Mouse (Mus musculus): ENCODE results near the gene Flii. TPM values are rescaled to one million over a fixed set of nuclear protein-coding genes. Genes with fewer than 3 reads are reported as not detected.

Flii gene
- 28.5 and 33.9 TPM in 2 replicates for polyA plus RNA-seq (2021; fragmentation: Nextera tagmentation)
- long read RNA-seq, experiment 1, full-length matches to known transcripts, result 65 of 131 reads
- long read RNA-seq, experiment 1, partial matches to known transcripts, result 23 of 131 reads
- long read RNA-seq, experiment 1, other reads (novel, unspliced or antisense), result 43 of 131 reads
- long read RNA-seq, experiment 2, full-length matches to known transcripts, result 4 of 29 reads
- long read RNA-seq, experiment 2, partial matches to known transcripts, result 22 of 29 reads
- long read RNA-seq, experiment 2, other reads (novel, unspliced or antisense), result 3 of 29 reads

DNA sequence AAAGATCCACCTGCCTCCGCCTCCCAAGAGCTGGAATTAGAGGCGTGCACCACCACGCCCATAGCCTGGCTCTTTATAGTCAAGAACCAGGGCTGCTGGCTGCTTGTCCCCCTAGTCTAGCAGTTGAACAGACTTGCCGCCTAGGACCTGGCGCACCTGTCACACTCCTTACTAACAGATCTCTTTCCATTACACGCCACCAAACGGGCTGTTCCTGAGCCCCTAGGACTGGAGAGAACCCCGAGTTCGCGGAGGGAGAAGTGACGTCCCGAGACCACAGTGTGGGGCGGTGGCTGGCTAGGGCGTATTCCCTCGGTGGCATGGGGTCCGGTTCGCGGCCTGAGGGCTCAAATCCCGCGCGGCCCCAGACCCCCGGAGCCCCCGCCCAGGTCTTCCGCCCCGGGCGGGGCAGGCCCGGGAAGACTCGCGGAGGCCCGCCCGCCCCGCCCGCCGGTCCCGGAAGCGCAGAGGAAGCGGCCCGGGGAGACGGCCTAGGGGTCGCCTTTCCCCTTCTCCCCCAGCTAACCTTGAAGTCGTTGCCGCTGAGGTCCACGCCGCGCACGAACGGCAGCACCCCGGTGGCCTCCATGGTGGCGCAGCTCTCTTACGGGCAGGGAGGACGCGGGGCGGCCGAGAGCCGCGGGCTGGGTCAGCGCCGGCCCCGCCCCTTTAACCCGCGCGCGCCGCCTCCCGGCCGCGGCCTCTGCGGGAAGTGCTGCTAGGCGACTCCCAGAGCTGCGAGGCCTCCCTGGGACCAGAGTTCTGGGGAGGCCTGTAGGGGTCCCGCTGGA is at the start of gene Flii:
Gene Flii, minus strand, starts transcription at position 663 of the 791 bp plus-strand sequence.

DNA sequence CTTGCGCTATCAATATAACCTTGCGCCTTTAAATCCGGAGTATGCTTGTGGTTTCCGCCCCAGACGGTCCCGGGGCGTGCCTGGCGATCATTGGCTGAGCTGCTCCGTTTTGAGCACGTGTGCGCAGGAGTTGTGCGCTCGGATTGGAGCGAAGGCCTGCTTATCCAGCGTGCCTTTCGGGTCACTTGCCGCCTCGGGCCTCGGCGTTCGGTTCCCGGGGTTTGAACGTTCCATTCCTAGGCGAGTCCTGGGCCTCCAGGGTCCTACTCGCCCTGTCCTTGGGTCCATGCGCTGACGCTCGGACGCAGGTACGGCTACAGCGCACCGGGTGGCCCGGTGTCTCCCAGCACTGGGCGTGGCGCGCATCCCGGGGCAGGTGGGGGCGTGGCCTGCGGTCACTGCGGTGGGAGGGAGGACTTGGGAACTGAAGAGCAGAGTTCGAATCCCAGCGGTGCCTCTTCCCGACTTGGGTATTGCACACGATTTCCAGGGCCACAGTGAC is 1.2 kb upstream of the Flii start, which contains the start of gene Mief2:
Gene Mief2, plus strand, starts transcription at position 139 of the 502 bp plus-strand sequence.

DNA sequence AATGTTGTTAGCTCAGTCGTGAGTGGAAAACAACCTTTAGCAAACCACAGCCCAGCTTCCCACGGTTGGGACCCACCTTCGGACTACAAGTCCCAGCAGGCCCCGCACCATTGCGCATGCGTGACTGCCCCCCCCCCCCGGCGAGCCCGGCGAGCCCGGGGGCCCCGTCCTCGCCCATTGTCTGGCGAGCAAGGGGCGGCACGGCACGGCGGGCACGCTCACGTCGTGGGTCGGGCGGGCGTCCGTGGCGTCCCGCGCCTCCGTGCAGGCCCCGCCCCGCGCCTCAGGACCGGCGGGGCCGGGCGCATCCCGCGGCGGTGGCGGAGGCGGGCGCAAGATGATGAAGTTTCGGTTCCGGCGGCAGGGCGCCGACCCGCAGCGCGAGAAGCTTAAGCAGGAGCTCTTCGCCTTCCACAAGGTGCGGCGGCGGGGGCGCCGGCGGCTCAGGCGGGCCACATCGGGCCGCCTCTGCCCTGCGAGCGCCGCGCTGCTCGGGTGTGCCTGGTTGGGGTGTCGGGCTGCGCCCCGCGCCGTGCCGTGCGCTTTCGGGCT is 27.5 kb downstream of the Flii start, which contains the start of gene Llgl1:
Gene Llgl1, plus strand, starts transcription at position 200 of the 552 bp plus-strand sequence.

Other genes starting within 250 kb of the Flii start
- 25.8 and 28.9 TPM in 2 replicates for gene Alkbh5, start 190.9 kb downstream of the Flii start, polyA plus RNA-seq (2021; fragmentation: Nextera tagmentation)
- 14.7 and 16.7 TPM in 2 replicates for gene Llgl1, start 27.5 kb downstream of the Flii start, polyA plus RNA-seq (2021; fragmentation: Nextera tagmentation)
- gene Mief2, start 1.1 kb upstream of the Flii start, polyA plus RNA-seq (2021; fragmentation: Nextera tagmentation), result 5.0 and 11.5 TPM in 2 replicates
- gene Top3a, start 50.1 kb upstream of the Flii start, polyA plus RNA-seq (2021; fragmentation: Nextera tagmentation), result 1.9 TPM in 2 replicates
- 4.9 and 8.2 TPM in 2 replicates for gene Smcr8, start 50.3 kb upstream of the Flii start, polyA plus RNA-seq (2021; fragmentation: Nextera tagmentation)
- gene Shmt1, start 84.5 kb upstream of the Flii start, polyA plus RNA-seq (2021; fragmentation: Nextera tagmentation), result 1.1 and 1.8 TPM in 2 replicates
- gene Dhrs7b, start 103.4 kb upstream of the Flii start, polyA plus RNA-seq (2021; fragmentation: Nextera tagmentation), result 32.2 and 40.8 TPM in 2 replicates
- 39.2 and 44.9 TPM in 2 replicates for gene Tmem11, start 152.0 kb upstream of the Flii start, polyA plus RNA-seq (2021; fragmentation: Nextera tagmentation)
- gene Natd1, start 187.5 kb upstream of the Flii start, polyA plus RNA-seq (2021; fragmentation: Nextera tagmentation), result 7.3 and 11.1 TPM in 2 replicates
- 11.1 and 11.5 TPM in 2 replicates for gene Map2k3, start 204.8 kb upstream of the Flii start, polyA plus RNA-seq (2021; fragmentation: Nextera tagmentation)